Mouse (Mus musculus) liver, adult 10 weeks (tissue): Measurements from ENCODE around the gene Rnf168. TPM values are rescaled to one million over a fixed set of nuclear protein-coding genes. Genes with fewer than 3 reads are reported as not detected.

ENCODE experiments used
- polyA plus RNA-seq: library from polyadenylated mRNA; stranded (reverse); fragments of 350-450 nt; fragmentation: Illumina TruSeq; extraction: RNeasy Lipid Tissue Mini Kit (QIAGEN cat#74804); gene quantifications from one replicate; pipeline ENCODE4 v1.2.3, GENCODE M21; 2014; ENCODE audit warnings: low read depth, low replicate concordance

Gene Rnf168
- polyA plus RNA-seq = 13.2 TPM

DNA sequence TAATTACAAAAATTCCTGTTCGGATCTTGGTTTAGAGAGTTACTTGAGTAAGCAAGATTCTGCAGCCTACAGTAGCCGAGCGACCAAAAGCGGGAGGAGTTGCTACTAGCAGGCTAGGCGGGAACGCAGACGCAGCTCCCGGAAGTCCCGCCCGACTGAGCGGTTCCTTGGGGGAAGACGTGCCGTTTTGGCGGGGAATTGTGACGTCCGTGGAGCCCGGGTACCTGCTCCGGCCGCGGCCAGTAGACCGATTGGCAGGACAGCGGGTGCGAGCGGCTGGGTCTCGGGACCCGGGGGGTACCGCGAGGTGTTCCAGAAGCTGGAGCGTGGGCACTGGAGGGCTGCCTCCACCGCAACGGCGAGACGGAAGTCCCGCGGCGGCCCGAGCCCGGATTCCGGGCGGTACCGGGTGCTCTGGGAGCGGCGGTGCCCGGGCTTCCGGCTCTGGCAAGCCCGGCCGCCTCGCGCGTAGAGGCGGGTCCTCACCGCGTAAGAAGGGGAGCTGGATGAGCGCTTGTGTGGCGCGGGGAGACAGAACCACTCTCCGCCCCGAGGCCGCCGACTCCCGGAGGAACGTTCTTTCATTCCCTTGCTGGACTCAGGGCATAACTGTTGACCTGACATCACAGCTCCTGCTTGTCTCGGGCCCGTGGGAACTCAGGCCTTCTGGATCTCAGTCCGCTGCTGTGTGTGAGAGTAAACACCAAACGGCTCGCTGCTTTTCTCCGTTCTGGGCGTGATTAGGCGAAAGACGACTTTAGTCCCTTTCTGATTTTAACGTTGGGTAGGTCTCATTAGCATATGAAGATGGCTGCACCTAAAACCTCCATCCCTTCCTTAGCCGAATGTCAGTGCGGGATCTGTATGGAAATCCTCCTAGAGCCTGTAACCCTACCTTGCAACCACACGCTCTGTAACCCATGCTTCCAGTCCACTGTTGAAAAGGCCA is at the start of gene Rnf168:
TSS of gene Rnf168 (plus strand) at position 152 of the 949 bp plus-strand sequence.

DNA sequence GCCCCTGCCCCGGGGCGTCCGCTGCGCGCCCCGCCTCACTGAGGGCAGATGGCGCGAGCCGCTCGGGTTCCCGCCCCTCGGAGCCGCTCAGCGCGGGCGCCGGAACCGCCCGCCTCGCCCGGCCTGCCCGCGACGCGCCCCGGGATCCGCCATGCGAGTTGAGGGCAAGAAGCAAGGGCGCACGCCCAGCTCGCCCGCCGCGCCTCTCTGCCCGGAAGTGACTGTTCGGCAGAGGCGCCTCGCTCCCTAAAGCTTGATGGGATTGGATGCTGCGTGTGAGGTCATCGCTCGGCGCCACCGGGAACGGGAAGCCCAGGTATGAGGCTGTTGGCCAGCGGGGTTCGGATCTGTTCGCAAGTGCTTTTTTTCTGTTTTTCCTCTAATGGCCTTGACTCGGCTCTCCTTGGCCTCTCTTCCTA is 30.3 kb upstream of the Rnf168 start, which contains the start of the genes Fbxo45 and Wdr53:
TSS of gene Fbxo45 (minus strand) at position 207 of the 419 bp plus-strand sequence.
TSS of gene Wdr53 (plus strand) at position 276 of the 419 bp plus-strand sequence.

DNA sequence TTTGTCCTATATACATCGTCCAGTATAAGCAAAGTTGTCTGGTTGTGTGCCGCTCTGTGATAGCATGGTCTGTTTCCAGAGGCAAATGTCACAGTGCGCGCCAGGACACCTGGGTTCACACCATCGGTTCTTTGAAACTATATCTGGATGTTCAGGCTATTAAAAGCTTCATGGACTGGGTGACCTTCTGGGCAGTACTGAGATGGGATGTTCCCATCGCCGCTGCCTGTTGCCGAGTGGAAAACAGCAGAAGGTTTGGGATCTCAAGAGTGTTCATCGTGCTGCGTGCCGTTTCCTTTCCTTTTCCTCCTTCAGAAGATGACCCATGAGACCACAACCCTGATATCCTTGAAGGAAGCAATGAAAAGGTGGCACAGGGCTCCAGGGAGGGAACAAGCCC is 6.0 kb upstream of the Rnf168 start, which contains the start of gene Smco1:
TSS of gene Smco1 (plus strand) at position 178 of the 400 bp plus-strand sequence.

DNA sequence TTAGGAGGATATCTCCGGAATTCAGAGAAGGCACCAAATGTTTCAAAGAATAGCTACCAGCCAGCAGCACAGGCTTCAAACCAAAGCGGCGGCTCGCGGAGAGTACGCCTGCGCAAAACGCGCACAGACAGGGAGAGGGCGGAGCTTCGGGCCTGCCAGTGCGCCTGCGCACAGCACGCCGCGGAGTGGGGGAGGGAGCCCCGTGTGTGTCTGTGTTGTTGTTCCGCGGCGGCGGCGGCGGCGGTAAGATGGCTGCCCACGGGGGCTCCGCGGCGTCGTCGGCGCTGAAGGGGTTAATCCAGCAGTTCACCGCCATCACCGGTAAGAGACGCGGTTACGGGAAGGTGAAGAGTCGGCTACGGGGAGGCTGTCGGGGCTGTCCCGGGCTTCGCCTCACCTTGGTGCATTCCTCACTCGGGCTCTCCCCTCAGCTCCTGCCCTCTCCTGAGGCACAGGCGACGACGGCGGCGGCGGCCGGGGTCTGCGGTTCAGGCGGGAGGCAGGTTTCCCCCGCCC is 54.8 kb downstream of the Rnf168 start, which contains the start of gene Ubxn7:
TSS of gene Ubxn7 (plus strand) at position 218 of the 516 bp plus-strand sequence.

Other genes with a start within 250 kb of the Rnf168 start
- 20.3 TPM for gene Pak2, start 198.1 kb upstream of the Rnf168 start, polyA plus RNA-seq
- 46.7 TPM for gene Pigx, start 177.7 kb upstream of the Rnf168 start, polyA plus RNA-seq
- 7.1 TPM for gene Cep19, start 177.7 kb upstream of the Rnf168 start, polyA plus RNA-seq
- 0.56 TPM for gene Nrros, start 111.9 kb upstream of the Rnf168 start, polyA plus RNA-seq
- gene Bex6, start 97.6 kb upstream of the Rnf168 start, polyA plus RNA-seq = not detected
- gene Fbxo45, start 30.3 kb upstream of the Rnf168 start, polyA plus RNA-seq = 8.7 TPM
- 8.7 TPM for gene Wdr53, start 30.2 kb upstream of the Rnf168 start, polyA plus RNA-seq
- not detected for gene Smco1, start 6.0 kb upstream of the Rnf168 start, polyA plus RNA-seq
- 14.3 TPM for gene Ubxn7, start 54.8 kb downstream of the Rnf168 start, polyA plus RNA-seq
- not detected for gene Tm4sf19, start 123.0 kb downstream of the Rnf168 start, polyA plus RNA-seq
- 3.4 TPM for gene Tctex1d2, start 142.2 kb downstream of the Rnf168 start, polyA plus RNA-seq
- 37.4 TPM for gene Pcyt1a, start 153.5 kb downstream of the Rnf168 start, polyA plus RNA-seq
- not detected for gene Slc51a, start 210.4 kb downstream of the Rnf168 start, polyA plus RNA-seq
- gene Zdhhc19, start 218.8 kb downstream of the Rnf168 start, polyA plus RNA-seq = not detected